Mouse (Mus musculus) bone marrow, adult 2 months (tissue): ENCODE measurements around the gene Gm5460. TPM values are rescaled to one million over a fixed set of nuclear protein-coding genes. Genes with fewer than 3 reads are reported as not detected.

Source experiments
- H3K27ac ChIP-seq: fragments of 200-500 bp; 2 replicates; pipeline ENCODE4 v1.5.1; 2012; ENCODE audit warnings: low read depth, mild to moderate bottlenecking, control low read depth, inconsistent platforms, low read length; ENCODE audit not compliant: control insufficient read depth, poor library complexity, insufficient read depth
- H3K4me1 ChIP-seq: fragments of 200-500 bp; 2 replicates; pipeline ENCODE4 v1.6.1; 2011; ENCODE audit warnings: low read length; ENCODE audit not compliant: control insufficient read depth, insufficient read depth
- H3K4me3 ChIP-seq: fragments of 200-500 bp; replicated peaks from 2 replicates; pipeline ENCODE3; 2011; ENCODE audit warnings: mild to moderate bottlenecking, low read depth, low read length, control low read depth; ENCODE audit not compliant: control insufficient read depth
- CTCF ChIP-seq: fragments of 200-500 bp; IDR thresholded peaks from 2 replicates; pipeline ENCODE4 v1.5.1; 2011; ENCODE audit warnings: low read length, control low read depth; ENCODE audit not compliant: control insufficient read depth, insufficient read depth
- POLR2A ChIP-seq: fragments of 200-500 bp; IDR thresholded peaks from 2 replicates; pipeline ENCODE4 v1.6.1; 2011; ENCODE audit warnings: low read depth, mild to moderate bottlenecking, control low read depth, low read length, borderline replicate concordance; ENCODE audit not compliant: control insufficient read depth
- WGBS: fragments of 180-500 bp; shearing (Covaris S2); methylation state at CpG from one replicate; pipeline ENCODE4 v1.1.7; 2018; 5-methylcytosine and 5-hydroxymethylcytosine counted together
- polyA plus RNA-seq: library from polyadenylated mRNA; stranded (reverse); fragments of >200 nt; gene quantifications from 2 replicates; pipeline ENCODE4 v1.2.4, GENCODE M21; 2011; ENCODE audit warnings: low replicate concordance; ENCODE audit not compliant: missing spikeins, insufficient read depth, insufficient read length

The Gm5460 gene
- polyA plus RNA-seq, 1 experiment, result not detected

- WGBS, result 14% methylated on average over 11 of the region's 11 CpGs
These were observed 63.9 kb downstream of the Gm5460 start for GRCm38 (mm10) chr14:34080321-34080997.

GRCm38 (mm10) chr14:34085731-34086130 is 69.2 kb downstream of the Gm5460 start, which contains the start of gene Anxa8:
Gene Anxa8 (plus strand): TSS chr14:34085981.
- Histone ChIP-seq H3K4me3 (no peak within 1 kb of the TSS), H3K4me1 (no peaks in the 10 kb centered on the region), H3K27ac (no peak within 1 kb of the TSS)
- WGBS, result 77% methylated on average over 4 of the region's 4 CpGs
- TF ChIP-seq CTCF, result no peak

More at GRCm38 (mm10) chr14:34080321-34080997, 63.9 kb downstream of the Gm5460 start:
- no peak overlapping the region for H3K4me3 ChIP-seq
- no peaks in the 10 kb centered on the region for H3K4me1 ChIP-seq
- TF ChIP-seq POLR2A (no peak), CTCF (peak; percentile 59)
- H3K27ac ChIP-seq, result no peak overlapping the region

DNA sequence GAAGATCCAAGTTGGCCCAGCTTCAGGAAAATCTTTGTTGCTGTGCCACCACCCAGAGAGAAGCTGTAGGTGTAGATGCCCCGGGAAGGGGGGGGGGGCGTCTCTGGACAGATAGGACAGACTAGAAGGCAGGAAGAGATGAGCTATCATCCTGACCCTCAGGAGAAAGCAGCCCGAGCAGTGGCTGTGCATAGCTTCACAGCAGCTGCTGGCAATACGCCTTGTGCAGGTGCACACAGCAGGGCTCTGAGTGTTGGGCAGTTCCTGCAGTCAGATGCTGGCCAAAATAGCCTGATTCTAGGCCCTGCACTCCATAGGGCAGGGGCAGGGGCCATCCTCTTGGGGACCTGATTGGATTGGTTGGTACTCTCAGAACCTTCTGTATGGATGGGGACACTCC is 70.2 kb downstream of the Gm5460 start:
- WGBS, result 56% methylated on average over 4 of the region's 4 CpGs
- H3K27ac ChIP-seq, result no peak overlapping the region
- H3K4me3 ChIP-seq, result no peak overlapping the region
- no peaks in the 10 kb centered on the region for H3K4me1 ChIP-seq
- no peak for TF ChIP-seq POLR2A
- TF ChIP-seq CTCF, result no peak

- Histone ChIP-seq H3K4me3 (no peak overlapping the region), H3K4me1 (no peaks in the 10 kb centered on the region), H3K27ac (no peak overlapping the region)
- 61% methylated on average over 2 of the region's 2 CpGs for WGBS
- TF ChIP-seq CTCF (no peak), POLR2A (no peak)
These were observed 71.4 kb downstream of the Gm5460 start for GRCm38 (mm10) chr14:34087856-34088398.

DNA sequence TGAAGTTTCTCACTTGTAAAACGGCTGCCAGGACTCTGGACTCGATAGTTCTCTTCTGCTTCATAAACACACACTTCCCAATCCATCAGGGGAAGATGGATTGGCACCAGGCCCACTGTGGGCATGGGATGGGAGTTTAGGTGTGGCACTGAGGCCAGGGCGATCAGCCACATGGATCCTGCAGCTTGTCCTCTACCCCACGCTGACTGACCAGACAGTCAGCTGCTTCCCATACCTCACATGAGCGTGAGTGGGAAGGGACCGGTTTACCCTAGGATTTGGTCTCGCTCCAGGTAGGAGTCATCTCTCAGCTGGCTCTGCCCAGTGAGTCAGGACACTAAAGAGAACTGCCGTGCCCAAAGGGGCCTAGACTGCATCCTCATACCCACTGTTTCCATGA is 73.2 kb downstream of the Gm5460 start:
- no peak overlapping the region for H3K4me3 ChIP-seq
- H3K27ac ChIP-seq, result no peak overlapping the region
- no peaks in the 10 kb centered on the region for H3K4me1 ChIP-seq
- 78% methylated on average over 8 of the region's 8 CpGs for WGBS
- TF ChIP-seq CTCF (no peak), POLR2A (no peak)

DNA sequence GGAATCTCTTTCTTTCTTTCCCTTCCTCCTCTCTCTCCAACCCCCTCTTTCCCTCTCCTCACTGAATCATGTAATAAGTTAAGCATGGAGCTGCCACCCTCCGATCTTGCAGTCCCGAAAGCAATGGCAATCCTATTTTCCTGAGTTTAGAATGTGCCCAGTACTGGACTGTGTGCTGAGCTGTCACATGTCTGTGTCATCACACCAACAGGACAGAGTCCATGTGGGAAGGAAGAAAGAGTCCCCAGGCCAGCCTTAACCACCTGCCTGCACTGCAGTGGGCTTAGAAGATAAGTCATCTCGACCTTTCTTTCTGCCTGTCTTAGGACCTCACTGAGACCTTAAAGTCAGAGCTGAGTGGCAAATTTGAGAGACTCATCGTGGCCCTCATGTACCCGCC is 74.9 kb downstream of the Gm5460 start:
- WGBS, result 72% methylated on average over 5 of the region's 5 CpGs

GRCm38 (mm10) chr14:34092856-34093255 is 76.3 kb downstream of the Gm5460 start:
- TF ChIP-seq POLR2A, result no peak
- TF ChIP-seq CTCF, result no peak
- Histone ChIP-seq H3K4me1 (no peaks in the 10 kb centered on the region), H3K27ac (no peak overlapping the region), H3K4me3 (no peak overlapping the region)
- WGBS, result 58% methylated on average over 1 of the region's 1 CpGs

More for the DNA sequence above, 74.9 kb downstream of the Gm5460 start:
- H3K4me1 ChIP-seq, result no peaks in the 10 kb centered on the region
- H3K4me3 ChIP-seq, result no peak overlapping the region
- no peak for TF ChIP-seq POLR2A
- TF ChIP-seq CTCF, result no peak
- no peak overlapping the region for H3K27ac ChIP-seq

DNA sequence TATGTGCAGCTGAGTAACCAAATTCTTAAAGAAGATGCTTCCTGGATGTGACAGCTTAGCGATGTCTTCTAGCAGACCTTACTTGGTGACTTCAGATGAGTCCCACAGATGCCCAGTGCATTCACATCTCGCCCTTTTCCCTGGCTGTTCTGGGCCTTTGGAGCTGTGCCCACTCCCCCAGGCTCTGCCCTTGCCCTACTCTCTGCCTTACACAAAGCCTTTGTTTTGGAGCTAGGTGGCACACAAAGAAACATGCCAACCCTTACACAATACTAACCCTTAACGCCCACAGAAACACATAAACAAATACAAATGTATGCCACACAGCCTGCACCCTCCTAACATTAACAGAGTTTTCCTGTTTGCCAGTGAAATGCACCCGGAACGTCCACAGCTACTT is 79.6 kb downstream of the Gm5460 start:
- Histone ChIP-seq H3K4me1 (no peaks in the 10 kb centered on the region), H3K4me3 (no peak overlapping the region), H3K27ac (no peak overlapping the region)
- TF ChIP-seq CTCF (no peak), POLR2A (no peak)
- WGBS, result 68% methylated on average over 5 of the region's 5 CpGs

Other genes with a start within 250 kb of the Gm5460 start
- 0.31 TPM in 1 of 2 replicates, not detected in the other for gene Gdf10, start 93.2 kb upstream of the Gm5460 start, polyA plus RNA-seq
- not detected in 2 replicates for gene Gdf2, start 75.7 kb upstream of the Gm5460 start, polyA plus RNA-seq
- gene Rbp3, start 62.8 kb upstream of the Gm5460 start, polyA plus RNA-seq, result not detected in 2 replicates
- gene Zfp488, start 38.0 kb upstream of the Gm5460 start, polyA plus RNA-seq, result not detected in 2 replicates
- not detected in 2 replicates for gene Gm30083, start 1.6 kb upstream of the Gm5460 start, polyA plus RNA-seq
- not detected in 2 replicates for gene Antxrl, start 35.9 kb downstream of the Gm5460 start, polyA plus RNA-seq
- 2.0 TPM in 1 of 2 replicates, not detected in the other for gene Anxa8, start 69.2 kb downstream of the Gm5460 start, polyA plus RNA-seq
- gene A630023A22Rik, start 86.0 kb downstream of the Gm5460 start, polyA plus RNA-seq, result not detected in 2 replicates
- gene Npy4r, start 135.7 kb downstream of the Gm5460 start, polyA plus RNA-seq, result not detected in 2 replicates
- gene Gprin2, start 184.9 kb downstream of the Gm5460 start, polyA plus RNA-seq, result not detected in 2 replicates
- 0.54 and 0.55 TPM in 2 replicates for gene Syt15, start 202.8 kb downstream of the Gm5460 start, polyA plus RNA-seq